Mouse (Mus musculus) lung, postnatal 0 days (tissue): ENCODE results near the gene Dhx16. TPM values are rescaled to one million over a fixed set of nuclear protein-coding genes. Genes with fewer than 3 reads are reported as not detected.
"Not testable (repeated sequence)": the region's sequence is repeated elsewhere in the genome, so short reads cannot be mapped to it uniquely, and the experiment has no call there.

ENCODE experiments used
- ATAC-seq: fragments of 200-750 bp; cut with Nextera tagmentation; 2 replicates; pipeline ENCODE4 v1.8.0; 2017; ENCODE audit warnings: moderate library complexity
- DNase-seq: peaks from one replicate; pipeline ENCODE4 v3.0.0-alpha.2; 2016; ENCODE audit warnings: low spot score
- H3K27ac ChIP-seq: fragments of 300-500 bp; sonication (generic); 2 replicates; pipeline ENCODE4 v1.5.1; 2014; ENCODE audit warnings: antibody characterized with exemption, mild to moderate bottlenecking, low read length, mixed read lengths
- H3K27me3 ChIP-seq: fragments of 300-500 bp; sonication (generic); replicated peaks from 2 replicates; pipeline ENCODE4 v1.6.1; 2014; ENCODE audit warnings: low read length, mixed read lengths; ENCODE audit not compliant: insufficient read depth
- H3K36me3 ChIP-seq: fragments of 300-500 bp; sonication (generic); 2 replicates; pipeline ENCODE4 v1.6.1; 2014; ENCODE audit warnings: low read length, mixed read lengths; ENCODE audit not compliant: insufficient read depth
- H3K4me1 ChIP-seq: fragments of 300-500 bp; sonication (generic); 2 replicates; pipeline ENCODE4 v1.6.1; 2014; ENCODE audit warnings: antibody characterized with exemption, low read depth, low read length, mixed read lengths; ENCODE audit not compliant: insufficient read depth
- H3K4me2 ChIP-seq: fragments of 300-500 bp; sonication (generic); replicated peaks from 2 replicates; pipeline ENCODE4 v1.6.1; 2014; ENCODE audit warnings: low read depth, mild to moderate bottlenecking, low read length, moderate library complexity, mixed read lengths
- H3K4me3 ChIP-seq: fragments of 300-500 bp; sonication (generic); 2 replicates; pipeline ENCODE4 v1.5.1; 2014; ENCODE audit warnings: low read depth, low read length
- H3K9ac ChIP-seq: fragments of 300-500 bp; sonication (generic); replicated peaks from 2 replicates; pipeline ENCODE4 v1.6.1; 2014; ENCODE audit warnings: low read depth, mild to moderate bottlenecking
- H3K9me3 ChIP-seq: fragments of 300-500 bp; sonication (generic); 2 replicates; pipeline ENCODE4 v1.6.1; 2016; ENCODE audit warnings: low read length, mixed read lengths
- CTCF ChIP-seq: IDR thresholded peaks from 2 replicates; pipeline ENCODE4 v1.5.1; 2016; ENCODE audit warnings: antibody characterized with exemption, mild to moderate bottlenecking
- EP300 ChIP-seq: IDR thresholded peaks from 2 replicates; pipeline ENCODE4 v1.6.1; 2016; ENCODE audit warnings: antibody characterized with exemption, mild to moderate bottlenecking, control low read depth
- WGBS: fragments of 180-500 bp; shearing (Covaris S2); extraction: QIAGEN DNeasy Blood & Tissue Kit; methylation state at CpG from one replicate; pipeline ENCODE4 v1.1.7; 2014; 5-methylcytosine and 5-hydroxymethylcytosine counted together
- polyA plus RNA-seq: library from polyadenylated mRNA; unstranded; fragments of >200 nt; fragmentation: Nextera tagmentation; extraction: Ambion mirVana; gene quantifications from 2 replicates; pipeline ENCODE4 v1.2.1, GENCODE M21; 2015

The Dhx16 gene
- polyA plus RNA-seq, 1 experiment from 2014 or later: 22.3 TPM

- H3K4me2 ChIP-seq: no peak overlapping the region; the same call in 1 of the 2 replicates
- H3K4me1 ChIP-seq: peaks cover 5% of the 10 kb centered on the region; the same call in 1 of the 2 replicates
- WGBS: 51% methylated on average over 26 of the region's 26 CpGs
- H3K4me3 ChIP-seq: no peak overlapping the region
- H3K27ac ChIP-seq: no peak overlapping the region
- TF ChIP-seq EP300 (no peak), CTCF (no peak)
- H3K9me3 ChIP-seq: no peaks in the 10 kb centered on the region
- no peak for DNase-seq
- peaks cover 36% of the 10 kb centered on the region for H3K36me3 ChIP-seq
- no peak overlapping the region for H3K9ac ChIP-seq
- H3K27me3 ChIP-seq: no peaks in the 10 kb centered on the region
- ATAC-seq: no peak
These were observed 44.0 kb upstream of the Dhx16 start for GRCm38 (mm10) chr17:35835424-35836140.

- WGBS: 7% methylated on average over 24 of the region's 24 CpGs
- no peaks in the 10 kb centered on the region for H3K9me3 ChIP-seq
- DNase-seq: peak; percentile 94
- H3K36me3 ChIP-seq: peaks cover 30% of the 10 kb centered on the region
- H3K4me1 ChIP-seq: peaks cover 5% of the 10 kb centered on the region; the same call in 1 of the 2 replicates
- H3K4me3 ChIP-seq: peak overlapping the region; percentile 61
- TF ChIP-seq EP300 (no peak), CTCF (peak; percentile 91)
- peak overlapping the region; percentile 89 for H3K4me2 ChIP-seq
- H3K27me3 ChIP-seq: no peaks in the 10 kb centered on the region
- no peak for ATAC-seq
- H3K9ac ChIP-seq: peak overlapping the region; percentile 74
- peak overlapping the region; percentile 90 for H3K27ac ChIP-seq
These were observed 43.2 kb upstream of the Dhx16 start for GRCm38 (mm10) chr17:35836178-35836965.

- Histone ChIP-seq H3K36me3 (peaks cover 30% of the 10 kb centered on the region), H3K9me3 (no peaks in the 10 kb centered on the region), H3K4me1 (peaks cover 9% of the 10 kb centered on the region; the same call in 1 of the 2 replicates), H3K9ac (peak overlapping the region; percentile 74), H3K4me3 (peak overlapping the region; percentile 61), H3K4me2 (peak overlapping the region; percentile 89), H3K27me3 (no peaks in the 10 kb centered on the region), H3K27ac (peak overlapping the region; percentile 90)
- ATAC-seq (peak; percentile 15), DNase-seq (peak; percentile 80)
- TF ChIP-seq CTCF (no peak), EP300 (no peak)
- WGBS: 1% methylated on average over 21 of the region's 25 CpGs
These were observed 42.6 kb upstream of the Dhx16 start for GRCm38 (mm10) chr17:35836991-35837422.

- DNase-seq: peak; percentile 64
- Histone ChIP-seq H3K9ac (peak overlapping the region; percentile 74), H3K9me3 (no peaks in the 10 kb centered on the region), H3K27me3 (no peaks in the 10 kb centered on the region), H3K36me3 (peaks cover 28% of the 10 kb centered on the region), H3K4me3 (peak overlapping the region; percentile 61), H3K4me2 (peak overlapping the region; percentile 89), H3K4me1 (peaks cover 11% of the 10 kb centered on the region; the same call in 1 of the 2 replicates), H3K27ac (peak overlapping the region; percentile 90)
- no peak for TF ChIP-seq CTCF
- no peak for TF ChIP-seq EP300
- ATAC-seq: 0 out of 2 replicates have a peak, but pooled peaks have one; percentile 2
- WGBS: under 1% methylated on average over 18 of the region's 18 CpGs
These were observed 42.1 kb upstream of the Dhx16 start for GRCm38 (mm10) chr17:35837487-35837886.

- DNase-seq: peak; percentile 99
- no peak for TF ChIP-seq EP300
- no peak for TF ChIP-seq CTCF
- peaks cover 11% of the 10 kb centered on the region; the same call in 1 of the 2 replicates for H3K4me1 ChIP-seq
- H3K27me3 ChIP-seq: no peaks in the 10 kb centered on the region
- H3K36me3 ChIP-seq: peaks cover 22% of the 10 kb centered on the region
- H3K9me3 ChIP-seq: no peaks in the 10 kb centered on the region
- peak within 1 kb of the TSS; percentile 89 for H3K4me2 ChIP-seq
- WGBS: under 1% methylated on average over 29 of the region's 29 CpGs
- peak within 1 kb of the TSS; percentile 61 for H3K4me3 ChIP-seq
- H3K27ac ChIP-seq: peak within 1 kb of the TSS; percentile 90
- peak; percentile 77 for ATAC-seq
- peak within 1 kb of the TSS; percentile 74 for H3K9ac ChIP-seq
These were observed 41.5 kb upstream of the Dhx16 start, which contains the start of gene Tubb5 for GRCm38 (mm10) chr17:35838122-35838544. TSS of gene Tubb5 (minus strand) at chr17:35838306.

GRCm38 (mm10) chr17:35838570-35838969 lies 41.0 kb upstream of the Dhx16 start:
- H3K9ac ChIP-seq: no peak overlapping the region
- under 1% methylated on average over 5 of the region's 5 CpGs for WGBS
- TF ChIP-seq EP300 (no peak), CTCF (no peak)
- ATAC-seq (no peak), DNase-seq (no peak)
- peak overlapping the region; percentile 61 for H3K4me3 ChIP-seq
- peaks cover 22% of the 10 kb centered on the region for H3K36me3 ChIP-seq
- H3K9me3 ChIP-seq: no peaks in the 10 kb centered on the region
- no peaks in the 10 kb centered on the region for H3K27me3 ChIP-seq
- H3K27ac ChIP-seq: peak overlapping the region; percentile 75; the same call in 1 of the 2 replicates
- H3K4me1 ChIP-seq: peaks cover 11% of the 10 kb centered on the region; the same call in 1 of the 2 replicates
- H3K4me2 ChIP-seq: peak overlapping the region; percentile 89

- peaks cover 21% of the 10 kb centered on the region for H3K36me3 ChIP-seq
- WGBS: 47% methylated on average over 3 of the region's 3 CpGs
- peaks cover 11% of the 10 kb centered on the region; the same call in 1 of the 2 replicates for H3K4me1 ChIP-seq
- not testable (repeated sequence) for H3K9ac ChIP-seq, H3K4me3 ChIP-seq, H3K27me3 ChIP-seq, ATAC-seq, DNase-seq, H3K9me3 ChIP-seq
- H3K27ac ChIP-seq: peak overlapping the region; percentile 43; the same call in 1 of the 2 replicates
- H3K4me2 ChIP-seq: peak overlapping the region; percentile 89
These were observed 40.6 kb upstream of the Dhx16 start for GRCm38 (mm10) chr17:35839002-35839401.
